Mouse (Mus musculus) kidney, embryonic 14.5 days (tissue): ENCODE results near the gene Hmces. TPM values are rescaled to one million over a fixed set of nuclear protein-coding genes. Genes with fewer than 3 reads are reported as not detected.
A peak's percentile ranks its signal among the peaks of the same experiment; 100 is the strongest.

Experiments used
- ATAC-seq: fragments of 200-750 bp; cut with Nextera tagmentation; 2 replicates; pipeline ENCODE4 v1.8.0; 2017; ENCODE audit warnings: moderate number of reproducible peaks, mild to moderate bottlenecking, moderate TSS enrichment, moderate library complexity; ENCODE audit not compliant: low FRiP score, low TSS enrichment
- H3K27ac ChIP-seq: fragments of 300-500 bp; sonication (generic); 2 replicates; pipeline ENCODE4 v1.5.1; 2014; ENCODE audit warnings: low read depth, mild to moderate bottlenecking, low read length, moderate library complexity, mixed read lengths
- H3K27me3 ChIP-seq: fragments of 300-500 bp; sonication (generic); 2 replicates; pipeline ENCODE4 v1.6.1; 2014; ENCODE audit warnings: mild to moderate bottlenecking, low read length; ENCODE audit not compliant: control insufficient read depth, insufficient read depth
- H3K36me3 ChIP-seq: fragments of 300-500 bp; sonication (generic); 2 replicates; pipeline ENCODE4 v1.6.1; 2014; ENCODE audit warnings: low read length, mixed read lengths; ENCODE audit not compliant: control insufficient read depth, insufficient read depth
- H3K4me1 ChIP-seq: fragments of 300-500 bp; sonication (generic); 2 replicates; pipeline ENCODE4 v1.6.1; 2014; ENCODE audit warnings: low read length, mixed read lengths; ENCODE audit not compliant: control insufficient read depth, insufficient read depth
- H3K4me2 ChIP-seq: fragments of 300-500 bp; sonication (generic); replicated peaks from 2 replicates; pipeline ENCODE4 v1.6.1; 2014; ENCODE audit warnings: low read depth, mild to moderate bottlenecking, low read length
- H3K4me3 ChIP-seq: fragments of 300-500 bp; sonication (generic); 2 replicates; pipeline ENCODE4 v1.5.1; 2014; ENCODE audit warnings: mild to moderate bottlenecking, low read length
- H3K9ac ChIP-seq: fragments of 300-500 bp; sonication (generic); 2 replicates; pipeline ENCODE4 v1.6.1; 2014; ENCODE audit warnings: low read depth, mild to moderate bottlenecking, low read length, moderate library complexity
- H3K9me3 ChIP-seq: fragments of 300-500 bp; sonication (generic); 2 replicates; pipeline ENCODE4 v1.6.1; 2016; ENCODE audit warnings: low read length; ENCODE audit not compliant: control insufficient read depth
- WGBS: fragments of 180-500 bp; shearing (Covaris S2); extraction: QIAGEN DNeasy Blood & Tissue Kit; methylation state at CpG from one replicate; pipeline ENCODE4 v1.1.7; 2014; 5-methylcytosine and 5-hydroxymethylcytosine counted together
- polyA plus RNA-seq: library from polyadenylated mRNA; unstranded; fragments of >200 nt; fragmentation: Nextera tagmentation; extraction: Ambion mirVana; gene quantifications from 2 replicates; pipeline ENCODE4 v1.2.1, GENCODE M21; 2014

Gene Hmces
- 53.4 and 60.4 TPM in 2 replicates for polyA plus RNA-seq

- peak; percentile 92 for ATAC-seq
- Histone ChIP-seq H3K9ac (peak within 1 kb of the TSS; percentile 68), H3K4me2 (peak within 1 kb of the TSS; percentile 74), H3K36me3 (peaks cover 69% of the 10 kb centered on the region), H3K27me3 (no peaks in the 10 kb centered on the region), H3K4me1 (peaks cover 11% of the 10 kb centered on the region; the same call in 1 of the 2 replicates), H3K4me3 (peak within 1 kb of the TSS; percentile 77), H3K9me3 (no peaks in the 10 kb centered on the region), H3K27ac (peak within 1 kb of the TSS; percentile 90)
- under 1% methylated on average over 44 of the region's 62 CpGs for WGBS
Measured at GRCm38 (mm10) chr6:87913661-87914325, at the start of gene Hmces. Hmces (plus strand) TSS chr6:87913935.

GRCm38 (mm10) chr6:87866211-87866610 lies 47.5 kb upstream of the Hmces start:
- Histone ChIP-seq H3K4me2 (no peak overlapping the region), H3K9me3 (no peaks in the 10 kb centered on the region), H3K4me3 (no peak overlapping the region), H3K27ac (no peak overlapping the region), H3K36me3 (no peaks in the 10 kb centered on the region), H3K4me1 (no peaks in the 10 kb centered on the region), H3K9ac (no peak overlapping the region), H3K27me3 (no peaks in the 10 kb centered on the region)
- 79% methylated on average over 6 of the region's 6 CpGs for WGBS
- ATAC-seq = no peak

- H3K9me3 ChIP-seq = no peaks in the 10 kb centered on the region
- no peaks in the 10 kb centered on the region for H3K36me3 ChIP-seq
- H3K9ac ChIP-seq = no peak overlapping the region
- ATAC-seq = no peak
- no peaks in the 10 kb centered on the region for H3K4me1 ChIP-seq
- H3K4me3 ChIP-seq = no peak overlapping the region
- 77% methylated on average over 2 of the region's 2 CpGs for WGBS
- H3K4me2 ChIP-seq = no peak overlapping the region
- no peaks in the 10 kb centered on the region for H3K27me3 ChIP-seq
- H3K27ac ChIP-seq = no peak overlapping the region
Measured at GRCm38 (mm10) chr6:87867256-87867655, 46.5 kb upstream of the Hmces start.

- 77% methylated on average over 9 of the region's 9 CpGs for WGBS
- Histone ChIP-seq H3K9ac (no peak overlapping the region), H3K27ac (no peak overlapping the region), H3K4me2 (no peak overlapping the region), H3K36me3 (no peaks in the 10 kb centered on the region), H3K27me3 (no peaks in the 10 kb centered on the region), H3K9me3 (no peaks in the 10 kb centered on the region), H3K4me1 (no peaks in the 10 kb centered on the region), H3K4me3 (no peak overlapping the region)
- ATAC-seq = no peak
Measured at GRCm38 (mm10) chr6:87868871-87869506, 44.7 kb upstream of the Hmces start.

- no peaks in the 10 kb centered on the region for H3K36me3 ChIP-seq
- H3K27ac ChIP-seq = no peak overlapping the region
- H3K4me3 ChIP-seq = no peak overlapping the region
- H3K4me1 ChIP-seq = no peaks in the 10 kb centered on the region
- WGBS = 72% methylated on average over 1 of the region's 1 CpGs
- H3K9ac ChIP-seq = no peak overlapping the region
- no peak overlapping the region for H3K4me2 ChIP-seq
- H3K27me3 ChIP-seq = no peaks in the 10 kb centered on the region
- ATAC-seq = no peak
- no peaks in the 10 kb centered on the region for H3K9me3 ChIP-seq
Measured at GRCm38 (mm10) chr6:87870440-87870839, 43.3 kb upstream of the Hmces start.

GRCm38 (mm10) chr6:87871240-87871639 lies 42.5 kb upstream of the Hmces start:
- Histone ChIP-seq H3K9me3 (no peaks in the 10 kb centered on the region), H3K4me2 (no peak overlapping the region), H3K4me3 (no peak overlapping the region), H3K9ac (no peak overlapping the region), H3K27me3 (no peaks in the 10 kb centered on the region), H3K36me3 (no peaks in the 10 kb centered on the region), H3K27ac (no peak overlapping the region), H3K4me1 (no peaks in the 10 kb centered on the region)
- ATAC-seq = no peak
- 90% methylated on average over 7 of the region's 7 CpGs for WGBS

GRCm38 (mm10) chr6:87873104-87873503 lies 40.6 kb upstream of the Hmces start:
- Histone ChIP-seq H3K36me3 (no peaks in the 10 kb centered on the region), H3K27ac (no peak overlapping the region), H3K27me3 (no peaks in the 10 kb centered on the region), H3K4me2 (no peak overlapping the region), H3K4me1 (no peaks in the 10 kb centered on the region), H3K9me3 (no peaks in the 10 kb centered on the region), H3K4me3 (no peak overlapping the region), H3K9ac (no peak overlapping the region)
- no peak for ATAC-seq
- 40% methylated on average over 1 of the region's 1 CpGs for WGBS

- ATAC-seq = no peak
- no peak overlapping the region for H3K9ac ChIP-seq
- H3K4me2 ChIP-seq = no peak overlapping the region
- H3K27ac ChIP-seq = no peak overlapping the region
- WGBS = 94% methylated on average over 2 of the region's 2 CpGs
- no peaks in the 10 kb centered on the region for H3K27me3 ChIP-seq
- H3K9me3 ChIP-seq = no peaks in the 10 kb centered on the region
- H3K4me1 ChIP-seq = no peaks in the 10 kb centered on the region
- no peak overlapping the region for H3K4me3 ChIP-seq
- H3K36me3 ChIP-seq = no peaks in the 10 kb centered on the region
Measured at GRCm38 (mm10) chr6:87873963-87874362, 39.8 kb upstream of the Hmces start.

GRCm38 (mm10) chr6:87875083-87875482 lies 38.7 kb upstream of the Hmces start:
- Histone ChIP-seq H3K27me3 (no peaks in the 10 kb centered on the region), H3K9me3 (no peaks in the 10 kb centered on the region), H3K27ac (no peak overlapping the region), H3K36me3 (no peaks in the 10 kb centered on the region), H3K4me1 (no peaks in the 10 kb centered on the region), H3K9ac (no peak overlapping the region), H3K4me2 (no peak overlapping the region), H3K4me3 (no peak overlapping the region)
- ATAC-seq = no peak
- 77% methylated on average over 1 of the region's 1 CpGs for WGBS
